ENCODE assay signal across 13 mouse cellular contexts in genomic region chr4:59629076-59629874, GRCm38 (mm10). TPM values are rescaled to one million over a fixed set of nuclear protein-coding genes. Genes with fewer than 3 reads are reported as not detected.
DNase-seq lines count a peak whose midpoint lies in the region; ATAC-seq lines count a peak whose summit lies in the region.
"Had no signal": no experiment of that assay in that cellular context is flagged by ENCODE, and none has a peak within 500 bp of the region (broad histone marks: within the 10 kb centered on the region; RNA-seq: fewer than 3 reads in every experiment).

No protein-coding gene starts in this region.

- no peaks in the 10 kb centered on the region for H3K9me3 ChIP-seq in forebrain, embryonic 16.5 days (ENCODE audit: control insufficient read depth, low read length)
- H3K9me3 ChIP-seq in midbrain, embryonic 12.5 days: no peaks in the 10 kb centered on the region
- H3K9me3 ChIP-seq: G1E had no signal

- peak; percentile 50 for DNase-seq in embryo, embryonic 10 days (ENCODE audit: low spot score)
- DNase-seq in embryo, embryonic 9.5 days (ENCODE audit: extremely low spot score): no peak
- DNase-seq in brain, adult 2 months (ENCODE audit: low read depth, low spot score): peak; percentile 26
- DNase-seq in cerebellum, postnatal 4 days (ENCODE audit: low spot score in 2 of 2): no peak
- DNase-seq in left cerebral cortex, adult 11 months (ENCODE audit: low spot score): no peak
- no peak for DNase-seq in thymus, adult 18-20 months
- DNase-seq: kidney, adult 18-20 months; layer of hippocampus, adult 9-11 months; spleen, adult 18-20 months; thymus, postnatal 4 days had no signal

- ATAC-seq in forebrain, embryonic 16.5 days: peak; percentile 35
- no peak for ATAC-seq in midbrain, embryonic 12.5 days (ENCODE audit: low FRiP score, low read depth)

- H3K27me3 ChIP-seq in forebrain, embryonic 16.5 days (replicated peaks; ENCODE audit: control insufficient read depth, insufficient read depth, low read length): peaks cover 5% of the 10 kb centered on the region; the same call in 1 of the 2 replicates
- H3K27me3 ChIP-seq in midbrain, embryonic 12.5 days: no peaks in the 10 kb centered on the region

- no peak overlapping the region for H3K27ac ChIP-seq in forebrain, embryonic 16.5 days (ENCODE audit: low read length)
- peak overlapping the region; percentile 42; the same call in 1 of the 2 replicates for H3K27ac ChIP-seq in midbrain, embryonic 12.5 days (replicated peaks)

- H3K4me3 ChIP-seq in forebrain, embryonic 16.5 days (replicated peaks; ENCODE audit: low read length): no peak overlapping the region
- H3K4me3 ChIP-seq in midbrain, embryonic 12.5 days: no peak overlapping the region

- H3K36me3 ChIP-seq in forebrain, embryonic 16.5 days (ENCODE audit: control insufficient read depth, insufficient read depth): no peaks in the 10 kb centered on the region
- H3K36me3 ChIP-seq in midbrain, embryonic 12.5 days: no peaks in the 10 kb centered on the region

- H3K4me1 ChIP-seq in forebrain, embryonic 16.5 days (replicated peaks; ENCODE audit: control insufficient read depth, insufficient read depth, low read length): peaks cover 20% of the 10 kb centered on the region
- H3K4me1 ChIP-seq in midbrain, embryonic 12.5 days: peaks cover 41% of the 10 kb centered on the region

- 0 out of 2 replicates have a peak overlapping the region, but pooled peaks have one; percentile 8 for H3K4me2 ChIP-seq in forebrain, embryonic 16.5 days (ENCODE audit: low read length)
- peak overlapping the region; percentile 31 for H3K4me2 ChIP-seq in midbrain, embryonic 12.5 days (replicated peaks)

- 6% methylated on average over 7 of the region's 7 CpGs for WGBS in forebrain, embryonic 16.5 days
- WGBS in midbrain, embryonic 12.5 days: 10% methylated on average over 7 of the region's 7 CpGs

- no peak overlapping the region for H3K9ac ChIP-seq in forebrain, embryonic 16.5 days (replicated peaks; ENCODE audit: low read depth, low read length)
- H3K9ac ChIP-seq in midbrain, embryonic 12.5 days (replicated peaks): 0 out of 2 replicates have a peak overlapping the region, but pooled peaks have one; percentile 34

RNA-seq across cellular contexts. Expression of gene E130308A19Rik, which starts 3.3 kb away (rescaled TPM):
- 24.6 and 29.8 TPM in 2 replicates for polyA plus RNA-seq in forebrain, embryonic 16.5 days (2015; fragmentation: Nextera tagmentation; extraction: Ambion mirVana)
- 60.5 and 69.0 TPM in 2 replicates for polyA plus RNA-seq in midbrain, embryonic 12.5 days (2016; fragmentation: Nextera tagmentation; extraction: Ambion mirVana)

RNA-seq across cellular contexts. Expression of gene Hsdl2, which starts 47.9 kb away (rescaled TPM):
- polyA plus RNA-seq in forebrain, embryonic 16.5 days (2015; fragmentation: Nextera tagmentation; extraction: Ambion mirVana): 19.5 and 23.1 TPM in 2 replicates
- 30.0 and 30.4 TPM in 2 replicates for polyA plus RNA-seq in midbrain, embryonic 12.5 days (2016; fragmentation: Nextera tagmentation; extraction: Ambion mirVana)

Comparison
In these comparisons a context has a peak if more than half of its experiments do, and no peak if none do; other contexts are left out.
1. DNase-seq: peak in embryo, embryonic 10 days (single experiment) and brain, adult 2 months (single experiment); none in embryo, embryonic 9.5 days (single experiment), cerebellum, postnatal 4 days (0 of 2), left cerebral cortex, adult 11 months (single experiment) and thymus, adult 18-20 months (0 of 2).